Mouse (Mus musculus): ENCODE results near the gene Mark4.

Mark4 gene

GRCm38 (mm10) chr7:19458591-19459111 lies at the start of gene Mark4:
Gene Mark4, minus strand, starts transcription at chr7:19458821.
- in situ Hi-C loops (cut with MboI, MseI) = loop anchor here (5.0 kb wide), 1 partner anchor 66 kb away; no protein-coding TSS in a partner anchor

- in situ Hi-C loops (cut with MboI, MseI) = no loop called here
Measured at GRCm38 (mm10) chr7:19507612-19507981, 49.0 kb upstream of the Mark4 start.

- in situ Hi-C loops (cut with MboI, MseI) = no loop called here
Measured at GRCm38 (mm10) chr7:19506969-19507611, 48.5 kb upstream of the Mark4 start.

- in situ Hi-C loops (cut with MboI, MseI) = no loop called here
Measured at GRCm38 (mm10) chr7:19506326-19506725, 47.7 kb upstream of the Mark4 start.

GRCm38 (mm10) chr7:19503481-19504068 lies 45.0 kb upstream of the Mark4 start:
- in situ Hi-C loops (cut with MboI, MseI) = no loop called here

GRCm38 (mm10) chr7:19501658-19502057 lies 43.0 kb upstream of the Mark4 start:
- in situ Hi-C loops (cut with MboI, MseI) = no loop called here

GRCm38 (mm10) chr7:19500420-19501363 lies 42.1 kb upstream of the Mark4 start:
- in situ Hi-C loops (cut with MboI, MseI) = no loop called here

GRCm38 (mm10) chr7:19498326-19498725 lies 39.7 kb upstream of the Mark4 start:
- in situ Hi-C loops (cut with MboI, MseI) = no loop called here

GRCm38 (mm10) chr7:19496214-19496555 lies 37.6 kb upstream of the Mark4 start:
- in situ Hi-C loops (cut with MboI, MseI) = no loop called here

GRCm38 (mm10) chr7:19495521-19496213 lies 37.0 kb upstream of the Mark4 start:
- in situ Hi-C loops (cut with MboI, MseI) = no loop called here

- in situ Hi-C loops (cut with MboI, MseI) = no loop called here
Measured at GRCm38 (mm10) chr7:19494751-19495474, 36.3 kb upstream of the Mark4 start.

- in situ Hi-C loops (cut with MboI, MseI) = no loop called here
Measured at GRCm38 (mm10) chr7:19491731-19492130, 33.1 kb upstream of the Mark4 start.

GRCm38 (mm10) chr7:19489525-19489924 lies 30.9 kb upstream of the Mark4 start:
- in situ Hi-C loops (cut with MboI, MseI) = no loop called here

- in situ Hi-C loops (cut with MboI, MseI) = no loop called here
Measured at GRCm38 (mm10) chr7:19486549-19486948, 27.9 kb upstream of the Mark4 start.

- in situ Hi-C loops (cut with MboI, MseI) = no loop called here
Measured at GRCm38 (mm10) chr7:19485488-19485887, 26.9 kb upstream of the Mark4 start.

- in situ Hi-C loops (cut with MboI, MseI) = no loop called here
Measured at GRCm38 (mm10) chr7:19483281-19483680, 24.7 kb upstream of the Mark4 start.

- in situ Hi-C loops (cut with MboI, MseI) = no loop called here
Measured at GRCm38 (mm10) chr7:19477624-19478384, 19.2 kb upstream of the Mark4 start.

- in situ Hi-C loops (cut with MboI, MseI) = no loop called here
Measured at GRCm38 (mm10) chr7:19477084-19477483, 18.5 kb upstream of the Mark4 start.

- in situ Hi-C loops (cut with MboI, MseI) = no loop called here
Measured at GRCm38 (mm10) chr7:19473875-19474443, 15.3 kb upstream of the Mark4 start.

GRCm38 (mm10) chr7:19472403-19472802 lies 13.8 kb upstream of the Mark4 start:
- in situ Hi-C loops (cut with MboI, MseI) = no loop called here

All from T-helper 2 cell (primary cell).